Mouse (Mus musculus): ENCODE results near the gene Sertad3. TPM values are rescaled to one million over a fixed set of nuclear protein-coding genes. Genes with fewer than 3 reads are reported as not detected.

The Sertad3 gene
- total RNA-seq, 1 experiment from 2014 or later, result 9.7 TPM

DNA sequence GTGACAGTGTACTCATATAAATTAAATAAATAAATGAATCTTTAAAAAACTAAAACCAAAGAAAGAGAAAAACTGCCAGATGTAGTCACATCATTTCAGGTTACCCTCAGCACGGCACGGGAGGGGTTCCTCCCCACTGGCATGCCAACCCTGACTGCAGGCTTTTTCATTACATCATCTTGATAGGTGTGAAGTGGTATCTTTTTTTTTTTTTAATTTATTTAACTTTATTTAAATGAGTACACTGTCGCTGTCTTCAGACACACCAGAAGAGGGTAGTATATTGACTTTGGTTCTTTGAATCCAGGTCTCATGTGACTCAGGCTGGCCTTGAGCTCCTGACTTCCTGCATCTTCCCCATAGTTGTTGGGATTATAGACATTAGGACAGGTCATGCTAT lies 18.3 kb upstream of the Sertad3 start:
- no peak for ATAC-seq (replicated peaks in 1 of 2; ENCODE audit: insufficient read depth in 1 of 2, low FRiP score in 2 of 2, low TSS enrichment in 1 of 2, low read depth in 1 of 2, poor library complexity in 2 of 2, severe bottlenecking in 2 of 2)

DNA sequence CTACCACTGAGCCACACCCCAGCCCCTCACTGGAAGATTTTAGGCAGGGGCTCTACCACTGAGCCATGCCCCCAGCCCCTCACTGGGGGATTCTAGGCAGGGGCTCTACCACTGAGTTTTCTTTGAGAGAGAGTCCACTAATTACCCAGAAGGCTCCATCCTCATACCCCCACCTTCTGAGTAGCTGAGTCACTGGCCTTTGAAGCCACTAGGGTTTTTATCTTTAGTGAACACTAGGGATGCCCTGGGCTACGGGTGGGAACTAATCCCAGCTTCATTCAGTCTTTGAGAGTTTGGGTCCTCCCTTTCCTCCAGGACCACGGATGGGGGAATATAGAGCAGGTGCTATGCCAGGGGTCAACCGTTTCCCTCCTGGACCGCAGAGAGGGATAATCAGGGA lies 15.0 kb upstream of the Sertad3 start:
- ATAC-seq (replicated peaks in 1 of 2; ENCODE audit: insufficient read depth in 1 of 2, low FRiP score in 2 of 2, low TSS enrichment in 1 of 2, low read depth in 1 of 2, poor library complexity in 2 of 2, severe bottlenecking in 2 of 2), result no peak

DNA sequence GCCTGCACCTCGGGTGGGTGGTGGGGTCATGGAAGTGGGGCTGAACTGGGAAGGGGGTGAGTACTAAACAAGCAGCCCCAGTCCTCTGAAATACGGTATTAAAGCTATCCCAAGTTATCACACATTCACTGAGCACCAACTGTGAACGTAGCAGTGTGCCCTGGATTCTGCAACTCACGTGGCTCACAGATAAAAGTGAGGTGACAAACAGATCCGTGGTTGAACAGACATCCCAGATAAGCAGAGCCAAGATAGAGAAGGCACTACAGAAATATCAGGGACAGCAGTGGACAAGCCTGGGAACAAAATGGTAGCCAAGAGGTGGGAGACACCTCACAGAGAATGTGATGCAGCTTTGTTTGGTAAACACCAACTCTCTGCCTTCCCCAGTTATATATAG lies 13.9 kb upstream of the Sertad3 start:
- ATAC-seq (replicated peaks in 1 of 2; ENCODE audit: insufficient read depth in 1 of 2, low FRiP score in 2 of 2, low TSS enrichment in 1 of 2, low read depth in 1 of 2, poor library complexity in 2 of 2, severe bottlenecking in 2 of 2), result no peak

DNA sequence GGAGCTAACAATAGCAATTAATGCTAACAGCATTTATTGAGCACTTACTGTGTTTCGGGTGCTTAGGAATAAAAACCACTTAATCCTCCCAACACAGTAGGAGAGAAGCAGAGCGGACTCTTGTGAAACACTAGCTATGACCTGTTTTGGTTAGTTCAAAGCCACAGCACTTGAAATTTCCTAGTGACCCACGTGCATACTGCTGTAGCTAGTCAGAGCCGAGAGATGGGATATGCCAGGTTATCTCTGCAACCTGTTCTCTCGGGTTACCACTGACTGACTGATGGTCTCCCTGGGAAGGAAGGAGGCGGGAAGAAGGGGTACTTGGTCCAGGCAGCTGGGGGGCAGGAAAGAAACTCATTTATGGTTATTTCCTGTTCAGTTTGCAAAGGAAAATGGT lies 13.1 kb upstream of the Sertad3 start:
- ATAC-seq (replicated peaks in 1 of 2; ENCODE audit: insufficient read depth in 1 of 2, low FRiP score in 2 of 2, low TSS enrichment in 1 of 2, low read depth in 1 of 2, poor library complexity in 2 of 2, severe bottlenecking in 2 of 2), result peak in 1 of 2 experiments; percentile 29; a peak in 2 of 4 replicates

DNA sequence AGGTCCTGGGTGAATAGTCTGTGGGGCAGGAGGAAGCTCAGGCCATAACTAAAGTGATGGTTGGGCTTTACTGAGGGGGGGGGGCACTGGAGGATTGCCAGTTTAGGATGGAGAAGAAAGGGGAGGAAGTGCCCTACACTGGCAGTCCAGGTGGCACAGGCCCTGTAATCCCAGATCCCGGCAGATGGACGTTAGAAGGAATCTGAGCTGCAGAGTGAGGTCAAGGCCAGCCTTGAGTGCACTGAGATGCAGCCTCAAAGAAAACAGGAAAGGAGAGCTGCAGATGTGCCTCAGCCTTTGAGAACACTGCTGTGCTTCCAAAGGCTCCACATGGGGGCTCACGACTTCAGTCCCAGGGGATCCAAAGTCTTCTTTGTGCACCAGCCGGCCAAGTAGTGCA lies 5.9 kb upstream of the Sertad3 start:
- no peak for ATAC-seq (replicated peaks in 1 of 2; ENCODE audit: insufficient read depth in 1 of 2, low FRiP score in 2 of 2, low TSS enrichment in 1 of 2, low read depth in 1 of 2, poor library complexity in 2 of 2, severe bottlenecking in 2 of 2)

DNA sequence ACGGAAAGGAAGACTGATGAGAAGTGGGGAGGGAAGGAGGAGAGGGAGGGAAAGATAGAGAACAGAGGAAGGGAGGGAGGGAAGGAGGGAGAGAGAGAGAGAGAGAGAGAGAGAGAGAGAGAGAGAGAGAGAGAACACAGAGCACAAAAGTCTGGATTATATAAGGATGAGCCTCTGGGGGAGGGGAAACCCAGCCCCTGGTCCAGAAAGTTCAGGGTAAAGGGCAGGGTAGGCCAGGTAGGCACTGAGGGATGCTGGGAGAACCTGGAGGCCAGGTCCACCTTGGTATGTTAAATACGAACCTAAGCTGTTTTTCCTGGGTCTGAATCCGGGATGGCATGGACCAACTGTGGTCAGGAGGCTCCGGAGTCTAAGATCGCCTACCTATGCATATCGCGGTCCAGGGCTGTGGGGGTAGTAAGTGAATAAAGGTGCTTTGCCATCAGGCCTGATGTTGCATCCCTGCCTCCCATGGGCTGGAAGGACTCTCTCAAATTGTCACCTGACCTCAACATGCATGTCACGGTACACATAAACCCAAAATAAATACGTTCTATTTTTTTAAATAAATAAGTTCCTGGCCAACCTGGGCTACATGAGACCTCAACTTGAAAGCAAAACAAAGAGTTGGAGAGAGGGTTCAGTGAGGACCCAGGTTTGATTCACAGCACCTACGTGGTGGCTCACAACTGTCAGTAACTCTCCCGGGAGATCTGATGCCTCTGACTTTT lies 2.0 kb upstream of the Sertad3 start:
- ATAC-seq (replicated peaks in 1 of 2; ENCODE audit: insufficient read depth in 1 of 2, low FRiP score in 2 of 2, low TSS enrichment in 1 of 2, low read depth in 1 of 2, poor library complexity in 2 of 2, severe bottlenecking in 2 of 2), result no peak

DNA sequence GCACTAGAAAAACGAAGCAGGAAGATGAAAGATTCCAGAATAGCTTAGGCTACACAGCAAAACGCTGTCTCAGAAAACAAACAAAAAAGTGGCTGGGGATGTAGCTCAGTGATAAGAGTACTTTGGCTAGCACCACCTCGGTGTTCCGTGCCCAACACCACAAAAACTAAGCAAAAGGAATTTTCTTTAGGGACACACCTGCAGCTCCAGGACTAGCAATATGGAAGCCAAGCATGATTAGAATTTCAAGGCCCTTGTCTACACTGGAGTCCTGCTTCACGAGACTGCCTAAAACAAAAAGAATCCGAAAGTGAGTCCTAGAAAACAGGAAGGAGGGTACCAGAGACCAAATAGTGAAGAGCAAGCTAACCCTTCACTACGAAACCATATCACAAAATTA lies 972 bp upstream of the Sertad3 start:
- ATAC-seq (replicated peaks in 1 of 2; ENCODE audit: insufficient read depth in 1 of 2, low FRiP score in 2 of 2, low TSS enrichment in 1 of 2, low read depth in 1 of 2, poor library complexity in 2 of 2, severe bottlenecking in 2 of 2), result no peak

DNA sequence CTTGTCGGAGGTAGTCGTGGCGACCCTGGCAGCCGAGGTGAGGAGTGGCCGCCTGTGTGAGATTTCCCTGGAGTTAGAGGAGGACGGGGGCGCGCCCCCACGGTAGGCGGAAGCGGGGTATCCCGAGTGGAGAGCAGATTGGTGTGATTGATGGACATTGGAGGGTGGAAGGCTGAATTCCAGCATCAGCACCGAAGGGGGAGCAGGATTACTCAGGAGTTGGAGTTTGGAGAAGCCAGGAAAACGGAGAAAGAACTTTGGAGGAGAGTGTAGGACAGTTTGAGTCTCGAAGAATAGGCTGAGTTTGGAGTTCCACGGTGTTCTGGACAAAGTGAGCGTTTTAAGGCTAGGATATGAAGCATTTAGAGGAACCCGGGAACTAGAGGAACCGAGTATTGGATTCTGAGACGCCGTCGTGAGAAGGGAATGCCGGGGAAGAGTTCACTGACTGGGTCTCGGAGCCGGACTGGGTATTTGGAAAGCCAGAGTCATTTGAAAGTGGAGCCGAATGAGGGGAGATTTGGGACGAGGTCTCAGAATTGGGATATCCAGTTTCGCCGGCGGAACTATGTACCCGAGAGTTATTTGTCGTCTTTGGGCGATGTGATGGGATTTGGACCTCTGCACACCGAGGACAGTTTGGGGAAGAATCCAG lies 394 bp downstream of the Sertad3 start:
- no peak for ATAC-seq (replicated peaks in 1 of 2; ENCODE audit: insufficient read depth in 1 of 2, low FRiP score in 2 of 2, low TSS enrichment in 1 of 2, low read depth in 1 of 2, poor library complexity in 2 of 2, severe bottlenecking in 2 of 2)

DNA sequence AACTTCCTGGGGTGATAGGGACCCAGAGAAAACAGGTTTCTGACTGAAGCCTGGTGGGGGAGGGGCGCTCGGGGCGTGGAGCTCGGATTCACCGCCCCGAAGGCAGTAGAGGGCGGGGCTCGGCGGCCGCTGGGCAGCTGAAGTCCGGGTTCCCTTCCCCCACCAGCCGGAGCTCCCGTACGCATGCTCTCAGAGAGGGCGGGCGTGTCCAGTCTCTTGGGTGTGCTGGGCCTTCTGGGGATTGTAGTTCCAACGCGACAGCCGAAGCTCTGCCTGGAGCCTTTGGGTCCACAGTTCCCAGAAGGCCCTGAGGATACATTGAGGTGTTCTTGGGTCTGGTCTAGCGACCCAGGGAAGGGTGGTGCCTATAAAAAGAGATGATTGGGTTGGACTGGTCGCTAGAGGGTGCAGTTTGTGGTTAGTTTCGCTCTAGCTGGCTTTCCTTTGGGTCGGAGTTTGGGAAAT lies 954 bp downstream of the Sertad3 start:
- peak; percentile 82 to 84 for ATAC-seq (replicated peaks in 1 of 2; ENCODE audit: insufficient read depth in 1 of 2, low FRiP score in 2 of 2, low TSS enrichment in 1 of 2, low read depth in 1 of 2, poor library complexity in 2 of 2, severe bottlenecking in 2 of 2)

DNA sequence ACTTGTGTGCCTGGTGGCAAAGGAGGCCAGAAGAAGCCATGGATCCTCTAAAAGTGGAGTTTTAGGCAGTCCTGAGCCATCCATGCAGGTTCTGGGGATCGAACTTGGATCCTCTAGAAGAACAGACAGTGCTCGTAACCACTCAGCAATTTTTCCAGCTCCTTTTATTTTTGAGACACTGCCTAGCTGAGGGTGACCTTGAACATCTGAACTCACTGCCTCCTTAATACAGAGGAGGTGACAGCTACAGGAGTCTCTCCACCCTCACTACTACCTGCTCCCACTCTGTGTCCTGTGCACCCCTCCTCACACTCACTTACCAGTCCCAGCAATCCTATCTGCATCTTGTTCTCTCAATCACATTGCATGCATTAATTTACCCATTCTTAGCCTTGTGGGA lies 2.0 kb downstream of the Sertad3 start:
- no peak for ATAC-seq (replicated peaks in 1 of 2; ENCODE audit: insufficient read depth in 1 of 2, low FRiP score in 2 of 2, low TSS enrichment in 1 of 2, low read depth in 1 of 2, poor library complexity in 2 of 2, severe bottlenecking in 2 of 2)

DNA sequence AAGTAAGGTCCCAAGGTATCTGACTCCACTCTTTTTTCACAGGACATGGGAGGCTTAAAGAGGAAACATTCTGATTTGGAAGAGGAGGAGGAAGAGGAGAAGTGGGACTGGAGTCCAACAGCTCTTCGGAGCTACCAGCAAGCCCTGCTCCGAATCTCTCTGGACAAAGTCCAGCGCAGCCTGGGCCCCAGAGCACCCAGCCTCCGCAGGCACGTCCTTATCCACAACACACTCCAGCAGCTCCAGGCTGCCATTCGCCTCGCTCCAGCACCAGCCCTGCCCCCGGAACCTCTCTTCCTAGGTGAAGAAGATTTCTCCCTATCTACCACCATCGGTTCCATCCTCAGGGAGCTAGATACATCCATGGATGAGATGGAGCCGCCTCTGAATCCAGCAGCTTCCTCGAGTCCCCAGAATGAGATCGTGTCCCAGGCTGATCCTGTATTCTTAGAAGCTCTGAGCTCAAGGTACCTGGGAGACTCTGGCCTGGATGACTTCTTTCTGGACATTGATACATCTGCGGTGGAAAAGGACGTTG lies 2.6 kb downstream of the Sertad3 start:
- no peak for ATAC-seq (replicated peaks in 1 of 2; ENCODE audit: insufficient read depth in 1 of 2, low FRiP score in 2 of 2, low TSS enrichment in 1 of 2, low read depth in 1 of 2, poor library complexity in 2 of 2, severe bottlenecking in 2 of 2)

DNA sequence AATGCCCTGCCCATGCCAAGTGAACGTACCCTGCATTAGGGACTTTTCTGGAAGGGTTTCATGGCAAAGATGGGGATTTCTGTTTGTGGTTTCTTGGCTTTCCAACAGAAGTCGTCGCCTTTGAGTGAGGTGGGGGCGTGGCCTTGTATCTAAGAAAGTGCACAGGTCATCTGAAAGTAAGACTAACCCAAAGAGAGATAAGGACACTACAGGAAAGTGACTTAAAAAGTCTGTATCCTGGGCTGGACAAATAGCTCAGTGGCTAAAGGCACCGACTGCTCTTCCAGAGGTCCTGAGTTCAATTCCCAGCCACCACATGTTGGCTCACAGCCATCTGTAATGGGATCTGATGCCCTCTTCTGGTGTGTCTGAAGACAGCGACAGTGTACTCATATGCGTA lies 5.0 kb downstream of the Sertad3 start:
- no peak for ATAC-seq (replicated peaks in 1 of 2; ENCODE audit: insufficient read depth in 1 of 2, low FRiP score in 2 of 2, low TSS enrichment in 1 of 2, low read depth in 1 of 2, poor library complexity in 2 of 2, severe bottlenecking in 2 of 2)

DNA sequence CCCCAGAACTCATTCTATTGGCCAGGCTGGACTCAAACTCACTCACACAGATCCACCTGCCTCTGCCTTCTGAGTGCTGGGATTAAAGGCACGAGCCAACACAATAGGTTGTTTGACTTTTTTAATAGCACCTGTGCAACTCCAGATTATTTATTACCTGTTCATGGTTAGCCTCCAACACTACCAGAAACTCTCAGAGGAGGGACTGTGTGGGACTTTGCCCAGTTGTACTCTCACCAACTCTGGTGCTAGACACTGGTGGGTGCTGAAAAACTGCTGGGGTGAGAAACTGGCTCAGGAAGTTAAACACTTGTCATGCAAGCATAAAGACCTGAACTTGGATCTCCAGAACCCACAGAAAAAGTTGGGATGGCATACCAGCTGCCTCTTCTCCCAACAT lies 6.2 kb downstream of the Sertad3 start:
- no peak for ATAC-seq (replicated peaks in 1 of 2; ENCODE audit: insufficient read depth in 1 of 2, low FRiP score in 2 of 2, low TSS enrichment in 1 of 2, low read depth in 1 of 2, poor library complexity in 2 of 2, severe bottlenecking in 2 of 2)

DNA sequence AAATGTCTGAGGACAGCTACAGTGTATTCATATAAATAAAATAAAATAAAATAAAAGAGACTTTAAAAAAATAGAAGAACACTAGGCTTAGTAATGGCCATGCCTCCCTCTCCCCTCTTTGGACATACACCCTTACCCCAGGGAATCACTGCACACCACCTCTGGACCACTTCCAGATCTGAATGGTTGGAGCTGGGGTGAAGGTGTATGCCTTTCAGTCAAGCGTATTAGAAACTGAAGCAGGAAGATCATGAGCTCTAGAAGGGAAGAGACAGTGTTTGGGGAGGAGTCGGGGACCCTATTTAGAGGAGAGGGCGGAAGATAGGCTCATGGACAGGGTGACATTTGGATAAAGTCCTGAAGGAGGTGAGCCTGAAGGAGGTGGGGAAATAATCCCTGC lies 6.9 kb downstream of the Sertad3 start:
- no peak for ATAC-seq (replicated peaks in 1 of 2; ENCODE audit: insufficient read depth in 1 of 2, low FRiP score in 2 of 2, low TSS enrichment in 1 of 2, low read depth in 1 of 2, poor library complexity in 2 of 2, severe bottlenecking in 2 of 2)

DNA sequence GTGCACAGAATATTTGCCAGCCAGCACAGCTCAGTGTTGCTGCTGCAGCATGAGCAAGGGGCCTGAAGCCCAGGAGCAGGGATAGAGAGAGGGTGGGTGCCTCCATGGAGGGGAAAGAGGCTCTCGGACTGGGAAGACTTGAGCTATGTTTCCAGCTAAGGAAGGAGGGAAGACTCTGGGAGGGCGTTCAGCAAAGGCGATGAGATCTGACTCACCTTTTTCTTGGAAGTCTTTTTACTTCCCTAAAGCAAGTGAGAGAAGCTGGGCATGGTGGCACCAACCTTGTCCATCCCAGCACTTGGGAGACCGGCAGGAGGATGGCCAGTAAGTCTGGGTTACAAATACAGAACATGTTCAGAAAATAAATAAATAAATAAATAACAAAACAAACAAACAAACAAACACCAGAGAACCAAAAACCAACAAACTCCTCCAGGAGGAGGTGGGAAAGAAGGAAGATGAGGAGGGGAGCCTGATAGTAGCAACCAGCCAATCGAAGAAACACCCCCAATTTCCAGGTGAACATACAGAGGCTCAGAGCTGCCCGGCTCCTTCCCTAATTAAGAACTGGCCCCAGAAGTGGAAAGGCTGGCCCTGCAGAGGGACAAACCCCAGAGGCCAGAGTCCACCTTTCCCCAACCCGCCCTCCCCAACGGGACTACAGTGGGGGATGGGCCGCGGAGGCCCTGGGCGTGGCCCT lies 7.5 kb downstream of the Sertad3 start:
- no peak for ATAC-seq (replicated peaks in 1 of 2; ENCODE audit: insufficient read depth in 1 of 2, low FRiP score in 2 of 2, low TSS enrichment in 1 of 2, low read depth in 1 of 2, poor library complexity in 2 of 2, severe bottlenecking in 2 of 2)

DNA sequence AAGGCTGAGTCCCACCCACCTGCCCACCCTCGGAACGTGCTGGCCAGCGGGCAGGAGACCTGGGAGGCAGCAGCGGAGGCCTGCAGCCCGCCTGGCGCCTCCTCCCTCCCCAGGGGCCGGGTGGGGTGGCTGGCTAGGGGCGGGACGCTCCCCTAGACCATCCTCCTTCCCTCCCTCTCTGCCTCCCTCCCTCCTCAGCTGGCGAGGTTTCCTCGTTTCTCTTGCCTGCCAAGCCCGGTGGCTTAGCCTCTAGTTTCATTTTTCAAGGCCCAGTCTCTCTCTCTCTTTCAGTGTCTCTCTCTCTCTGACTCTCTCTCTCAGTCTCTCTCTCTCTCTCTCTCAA lies 8.0 kb downstream of the Sertad3 start:
- peak; percentile 89 to 95 for ATAC-seq (replicated peaks in 1 of 2; ENCODE audit: insufficient read depth in 1 of 2, low FRiP score in 2 of 2, low TSS enrichment in 1 of 2, low read depth in 1 of 2, poor library complexity in 2 of 2, severe bottlenecking in 2 of 2)

DNA sequence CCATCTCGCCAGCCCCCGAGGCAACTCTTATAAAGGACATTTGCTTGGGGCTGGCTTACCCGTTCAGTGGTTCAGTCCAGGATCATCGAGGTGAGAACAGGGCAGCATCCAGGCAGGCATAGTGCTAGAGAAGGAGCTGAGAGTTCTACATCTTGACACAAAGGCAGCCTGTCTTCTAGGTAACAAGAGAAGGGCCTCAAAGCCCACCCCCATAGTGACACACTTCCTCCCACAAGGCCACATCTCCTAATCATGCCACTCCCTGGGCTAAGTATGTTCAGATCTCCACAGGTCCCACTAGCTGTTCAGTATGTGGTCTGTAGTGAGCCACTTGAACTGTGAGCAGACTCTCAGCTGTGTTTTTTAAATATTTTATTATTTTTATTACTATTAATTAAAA lies 10.3 kb downstream of the Sertad3 start:
- ATAC-seq (replicated peaks in 1 of 2; ENCODE audit: insufficient read depth in 1 of 2, low FRiP score in 2 of 2, low TSS enrichment in 1 of 2, low read depth in 1 of 2, poor library complexity in 2 of 2, severe bottlenecking in 2 of 2), result no peak

DNA sequence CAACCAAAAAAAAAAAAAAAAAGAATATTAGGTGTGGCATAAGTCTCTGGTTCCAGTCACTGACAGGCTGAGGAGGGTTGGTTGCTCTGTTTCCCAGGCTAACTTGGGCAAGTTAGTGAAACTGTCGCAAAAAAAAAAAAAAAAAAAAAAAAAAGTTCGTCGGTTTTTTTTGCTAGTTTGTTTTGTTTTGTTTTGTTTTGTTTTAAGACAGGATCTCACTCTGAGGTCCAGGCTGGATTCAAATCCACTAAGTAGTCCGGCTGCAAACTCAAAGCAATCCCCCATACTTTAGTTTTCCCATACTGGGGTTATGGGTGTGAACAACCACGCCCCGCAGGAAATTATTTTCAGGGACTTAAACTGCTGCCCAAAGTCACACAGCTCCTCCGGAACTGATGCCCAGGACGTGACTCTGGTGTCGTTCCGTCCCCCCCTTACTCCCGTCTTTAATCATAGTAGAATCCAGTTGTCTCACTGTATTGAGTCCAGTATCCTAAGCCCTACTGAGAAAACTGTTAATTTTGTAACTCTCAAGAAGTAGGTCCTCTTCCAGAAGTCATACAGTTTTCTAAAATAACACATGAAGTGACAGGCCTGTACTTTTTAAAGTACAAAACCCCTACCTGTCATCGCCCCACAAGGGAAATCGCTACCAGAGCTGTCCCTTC lies 12.7 kb downstream of the Sertad3 start:
- ATAC-seq (replicated peaks in 1 of 2; ENCODE audit: insufficient read depth in 1 of 2, low FRiP score in 2 of 2, low TSS enrichment in 1 of 2, low read depth in 1 of 2, poor library complexity in 2 of 2, severe bottlenecking in 2 of 2), result no peak
